In genomic region chr9:88519390-88520121, GRCm38 (mm10) we compare ENCODE assay signal across 9 mouse cellular contexts. TPM values are rescaled to one million over a fixed set of nuclear protein-coding genes. Genes with fewer than 3 reads are reported as not detected.
DNase-seq lines count a peak whose midpoint lies in the region; ATAC-seq and TF ChIP-seq lines count a peak whose summit lies in the region.
"Had no signal": no experiment of that assay in that cellular context is flagged by ENCODE, and none has a peak within 500 bp of the region (broad histone marks: within the 10 kb centered on the region; RNA-seq: fewer than 3 reads in every experiment).

No protein-coding gene starts in this region.

- peaks cover 16% of the 10 kb centered on the region for H3K79me2 ChIP-seq in myocyte (ENCODE audit: control insufficient read depth, insufficient read depth)

- peaks cover 16% of the 10 kb centered on the region for H3K4me1 ChIP-seq in forebrain, embryonic 12.5 days
- H3K4me1 ChIP-seq in forebrain, embryonic 11.5 days (replicated peaks; ENCODE audit: control insufficient read depth, insufficient read depth, low read length) = 0 out of 2 replicates have a peak, but pooled peaks cover 2% of the 10 kb centered on the region
- H3K4me1 ChIP-seq in midbrain, embryonic 15.5 days = peaks cover 27% of the 10 kb centered on the region
- H3K4me1 ChIP-seq in midbrain, embryonic 11.5 days (ENCODE audit: control insufficient read depth, insufficient read depth, low read length) = peaks cover 8% of the 10 kb centered on the region; the same call in 1 of the 2 replicates

- H3K27me3 ChIP-seq in forebrain, embryonic 12.5 days = no peaks in the 10 kb centered on the region
- no peaks in the 10 kb centered on the region for H3K27me3 ChIP-seq in forebrain, embryonic 11.5 days (ENCODE audit: control insufficient read depth, insufficient read depth, low read length)
- H3K27me3 ChIP-seq in midbrain, embryonic 15.5 days (replicated peaks) = no peaks in the 10 kb centered on the region
- H3K27me3 ChIP-seq in midbrain, embryonic 11.5 days (ENCODE audit: control insufficient read depth, insufficient read depth, low read length) = no peaks in the 10 kb centered on the region
- H3K27me3 ChIP-seq in myocyte (ENCODE audit: control insufficient read depth, insufficient read depth, insufficient read length) = no peaks in the 10 kb centered on the region
- H3K27me3 ChIP-seq: embryonic facial prominence, embryonic 12.5 days had no signal

- H3K4me2 ChIP-seq in forebrain, embryonic 12.5 days = peak overlapping the region; percentile 66
- no peak overlapping the region for H3K4me2 ChIP-seq in forebrain, embryonic 11.5 days (ENCODE audit: low read depth, low read length, severe bottlenecking)
- peak overlapping the region; percentile 89; the same call in 1 of the 2 replicates for H3K4me2 ChIP-seq in midbrain, embryonic 15.5 days
- H3K4me2 ChIP-seq in midbrain, embryonic 11.5 days = no peak overlapping the region
- peak overlapping the region; percentile 90 for H3K4me2 ChIP-seq in myocyte (ENCODE audit: low read depth)

- ATAC-seq in forebrain, embryonic 12.5 days (ENCODE audit: low FRiP score) = no peak
- ATAC-seq in forebrain, embryonic 11.5 days (replicated peaks; ENCODE audit: low FRiP score) = no peak
- ATAC-seq in midbrain, embryonic 15.5 days (replicated peaks) = no peak
- no peak for ATAC-seq in midbrain, embryonic 11.5 days (ENCODE audit: low FRiP score)

- H3K9me3 ChIP-seq in forebrain, embryonic 12.5 days = no peaks in the 10 kb centered on the region
- no peaks in the 10 kb centered on the region for H3K9me3 ChIP-seq in forebrain, embryonic 11.5 days (ENCODE audit: control insufficient read depth, low read length)
- no peaks in the 10 kb centered on the region for H3K9me3 ChIP-seq in midbrain, embryonic 15.5 days
- no peaks in the 10 kb centered on the region for H3K9me3 ChIP-seq in midbrain, embryonic 11.5 days (ENCODE audit: control insufficient read depth, low read length)
- H3K9me3 ChIP-seq: embryonic facial prominence, embryonic 12.5 days had no signal

- no peak overlapping the region for H3ac ChIP-seq in myocyte (ENCODE audit: control insufficient read depth, insufficient read length)

- DNase-seq in forebrain, embryonic 11.5 days (ENCODE audit: low spot score) = no peak
- DNase-seq in midbrain, embryonic 11.5 days (ENCODE audit: low spot score, missing footprints) = no peak
- DNase-seq in embryo, embryonic 9.5 days (ENCODE audit: extremely low spot score) = peak; percentile 52
- no peak for DNase-seq in right cerebral cortex, postnatal 14 days
- no peak for DNase-seq in gastrocnemius, postnatal 4 days (ENCODE audit: low spot score in 2 of 2)

- H3K9ac ChIP-seq in forebrain, embryonic 12.5 days = no peak overlapping the region
- H3K9ac ChIP-seq in forebrain, embryonic 11.5 days (ENCODE audit: low read length) = no peak overlapping the region
- no peak overlapping the region for H3K9ac ChIP-seq in midbrain, embryonic 15.5 days
- no peak overlapping the region for H3K9ac ChIP-seq in midbrain, embryonic 11.5 days (ENCODE audit: low read length)
- H3K9ac ChIP-seq: embryonic facial prominence, embryonic 12.5 days had no signal

- H3K27ac ChIP-seq in forebrain, embryonic 12.5 days = 0 out of 2 replicates have a peak overlapping the region, but pooled peaks have one; percentile 9
- H3K27ac ChIP-seq in forebrain, embryonic 11.5 days (ENCODE audit: low read depth, low read length) = no peak overlapping the region
- H3K27ac ChIP-seq in midbrain, embryonic 15.5 days = no peak overlapping the region
- H3K27ac ChIP-seq in midbrain, embryonic 11.5 days (ENCODE audit: low read depth, low read length) = no peak overlapping the region; the same call in 1 of the 2 replicates

- H3K4me3 ChIP-seq in forebrain, embryonic 12.5 days (replicated peaks) = no peak overlapping the region
- no peak overlapping the region for H3K4me3 ChIP-seq in forebrain, embryonic 11.5 days (ENCODE audit: low read depth, low read length)
- H3K4me3 ChIP-seq in midbrain, embryonic 15.5 days = no peak overlapping the region
- H3K4me3 ChIP-seq in midbrain, embryonic 11.5 days (ENCODE audit: low read depth, low read length) = no peak overlapping the region
- H3K4me3 ChIP-seq in myocyte = no peak overlapping the region

- H3K36me3 ChIP-seq in forebrain, embryonic 12.5 days (replicated peaks) = peaks cover 14% of the 10 kb centered on the region
- no peaks in the 10 kb centered on the region; the same call in 1 of the 2 replicates for H3K36me3 ChIP-seq in forebrain, embryonic 11.5 days (ENCODE audit: control insufficient read depth, insufficient read depth, low read length)
- H3K36me3 ChIP-seq in midbrain, embryonic 15.5 days (replicated peaks) = 0 out of 2 replicates have a peak, but pooled peaks cover 7% of the 10 kb centered on the region
- H3K36me3 ChIP-seq in midbrain, embryonic 11.5 days (ENCODE audit: control insufficient read depth, insufficient read depth, low read length) = peaks cover 4% of the 10 kb centered on the region
- peaks cover 10% of the 10 kb centered on the region for H3K36me3 ChIP-seq in myocyte (ENCODE audit: control insufficient read depth, insufficient read depth)

- no peak for TF ChIP-seq POLR2A in myocyte (IDR thresholded peaks at IDR 0.05; ENCODE audit: insufficient read length, low read depth)

TF ChIP-seq in myocyte, 11 proteins besides CTCF, POLR2A, EP300 and RAD21:
- TF ChIP-seq E2F4 (IDR thresholded peaks at IDR 0.05; ENCODE audit: insufficient read depth) (no peak), POLR2AphosphoS2 (IDR thresholded peaks at IDR 0.05; ENCODE audit: insufficient read length, low read depth) (peak; percentile 56)

RNA-seq across cellular contexts. Expression of gene Zfp949, which starts 28.3 kb away (rescaled TPM):
- 10.7 and 10.8 TPM in 2 replicates for polyA plus RNA-seq in forebrain, embryonic 12.5 days (2016; fragmentation: Nextera tagmentation; extraction: Ambion mirVana)
- polyA plus RNA-seq in forebrain, embryonic 11.5 days (2014; fragmentation: Nextera tagmentation; extraction: Ambion mirVana) = 7.8 and 10.1 TPM in 2 replicates
- 21.2 and 22.2 TPM in 2 replicates for polyA plus RNA-seq in midbrain, embryonic 15.5 days (2015; fragmentation: Nextera tagmentation; extraction: Ambion mirVana)
- polyA plus RNA-seq in midbrain, embryonic 11.5 days (2014; fragmentation: Nextera tagmentation; extraction: Ambion mirVana) = 7.6 and 9.6 TPM in 2 replicates
- polyA plus RNA-seq in myocyte (2012; fragmentation: generic; extraction: Trizol) = 3.7 TPM
- 1 to 10 TPM; 6.1 to 6.3 TPM for total RNA-seq in gastrocnemius, postnatal 4 days (2021)

RNA-seq across cellular contexts. Expression of gene Syncrip, which starts 37.2 kb away (rescaled TPM):
- polyA plus RNA-seq in forebrain, embryonic 12.5 days (2016; fragmentation: Nextera tagmentation; extraction: Ambion mirVana) = 153 and 154 TPM in 2 replicates
- polyA plus RNA-seq in forebrain, embryonic 11.5 days (2014; fragmentation: Nextera tagmentation; extraction: Ambion mirVana) = 141 and 148 TPM in 2 replicates
- 75.2 and 82.5 TPM in 2 replicates for polyA plus RNA-seq in midbrain, embryonic 15.5 days (2015; fragmentation: Nextera tagmentation; extraction: Ambion mirVana)
- polyA plus RNA-seq in midbrain, embryonic 11.5 days (2014; fragmentation: Nextera tagmentation; extraction: Ambion mirVana) = 132 and 142 TPM in 2 replicates
- polyA plus RNA-seq in myocyte (2012; fragmentation: generic; extraction: Trizol) = 41.8 TPM
- 100 to 1,000 TPM in 1 of 2 experiments, 10 to 100 TPM in 1; 91.0 to 105 TPM for total RNA-seq in gastrocnemius, postnatal 4 days (2021)

Comparison
In these comparisons a context has a peak if more than half of its experiments do, and no peak if none do; other contexts are left out.
1. H3K4me2 ChIP-seq: peak in forebrain, embryonic 12.5 days (single experiment), midbrain, embryonic 15.5 days (single experiment) and myocyte (single experiment); none in forebrain, embryonic 11.5 days (single experiment) and midbrain, embryonic 11.5 days (single experiment).